ENCODE assay signal across 16 mouse cellular contexts in genomic region chr10:76132506-76132905, GRCm38 (mm10). TPM values are rescaled to one million over a fixed set of nuclear protein-coding genes. Genes with fewer than 3 reads are reported as not detected.
A peak's percentile ranks its signal among the peaks of the same experiment; 100 is the strongest.
DNase-seq lines count a peak whose midpoint lies in the region.
"Had no signal": no experiment of that assay in that cellular context is flagged by ENCODE, and none has a peak within 500 bp of the region (broad histone marks: within the 10 kb centered on the region; RNA-seq: fewer than 3 reads in every experiment).

No protein-coding gene starts in this region.

- DNase-seq in left cerebral cortex, adult 11 months (ENCODE audit: low spot score) = peak; percentile 9
- DNase-seq in left cerebral cortex, postnatal 14 days (ENCODE audit: low spot score in 2 of 2) = no peak
- peak; percentile 2 for DNase-seq in right cerebral cortex, adult 18-20 months
- no peak for DNase-seq in right cerebral cortex, adult 2 months (ENCODE audit: low spot score in 2 of 2)
- peak; percentile 18 for DNase-seq in brain, embryonic 18.5 days (ENCODE audit: low read depth, low spot score)
- DNase-seq in adrenal gland, postnatal 4 days (ENCODE audit: low spot score in 2 of 2) = no peak
- DNase-seq: adrenal gland, adult 8-10 months; adrenal gland, postnatal 36 days; cerebellum, adult 2 months; cerebellum, postnatal 10 days; gastrocnemius, postnatal 10 days; heart, adult 18-20 months; heart, postnatal 10 days; heart, postnatal 4 days had no signal

- intact Hi-C loops in left cerebral cortex, postnatal 14 days (cut with DNase I) = no loop called here

RNA-seq across cellular contexts. Expression of gene Slc5a4a, which starts 14.7 kb away (rescaled TPM):
- not detected for total RNA-seq in left cerebral cortex, postnatal 14 days (2021)
- total RNA-seq in adrenal gland, postnatal 4 days (2021) = not detected
- total RNA-seq: adrenal gland, adult 8-10 months; adrenal gland, postnatal 36 days; common myeloid progenitor, adult 5-6 weeks; gastrocnemius, postnatal 10 days; gastrocnemius, postnatal 4 days; heart, adult 18-20 months; heart, postnatal 10 days; heart, postnatal 4 days had no signal

RNA-seq across cellular contexts. Expression of gene Slc5a4b, which starts 21.7 kb away (rescaled TPM):
- total RNA-seq in left cerebral cortex, postnatal 14 days (2021) = not detected
- total RNA-seq in adrenal gland, postnatal 4 days (2021) = not detected
- total RNA-seq: adrenal gland, adult 8-10 months; adrenal gland, postnatal 36 days; common myeloid progenitor, adult 5-6 weeks; gastrocnemius, postnatal 10 days; gastrocnemius, postnatal 4 days; heart, adult 18-20 months; heart, postnatal 10 days; heart, postnatal 4 days had no signal

Comparison
In these comparisons a context has a peak if more than half of its experiments do, and no peak if none do; other contexts are left out.
1. DNase-seq: peak in left cerebral cortex, adult 11 months (single experiment), right cerebral cortex, adult 18-20 months (single experiment) and brain, embryonic 18.5 days (single experiment); none in left cerebral cortex, postnatal 14 days (0 of 2), right cerebral cortex, adult 2 months (0 of 2) and adrenal gland, postnatal 4 days (0 of 2).